Mouse (Mus musculus) Patski (cell line): ENCODE measurements around the gene AC124502.3. TPM values are rescaled to one million over a fixed set of nuclear protein-coding genes. Genes with fewer than 3 reads are reported as not detected.

Experiments used
- ATAC-seq: fragments of 100-300 bp; one replicate; pipeline ENCODE4 v1.8.0; 2021
- CTCF ChIA-PET: fragments of 350-600 bp; sonication (Branson Sonifier 250); formaldehyde crosslinking; loops from one replicate; lab custom pipeline; 2022; ENCODE audit warnings: inconsistent platforms; lab: Charles Lee
- POLR2A ChIA-PET: fragments of 350-600 bp; sonication (Branson Sonifier 250); formaldehyde crosslinking; loops from one replicate; lab custom pipeline; 2022; ENCODE audit warnings: antibody characterized with exemption, inconsistent platforms; lab: Charles Lee
- DNase-seq: peaks from one replicate; pipeline ENCODE4 v3.0.0-alpha.2; 2011; ENCODE audit warnings: low read depth, low spot score
- H3K27me3 ChIP-seq: fragments of 371-371 bp; one replicate; pipeline ENCODE4 v1.5.1; 2021
- CTCF ChIP-seq: fragments of 100-300 bp; IDR thresholded peaks from one replicate; pipeline ENCODE4 v1.5.1; 2021
- in situ Hi-C: fragments of 300-500 bp; cut with MboI; formaldehyde crosslinking; loops from 3 replicates; pipeline ENCODE4 v1.11.1; 2018; ENCODE audit warnings: low pct_unique_long_range_greater_than_20kb, mixed read lengths
- polyA plus RNA-seq: library from polyadenylated mRNA; unstranded; gene quantifications from one replicate; pipeline ENCODE4 v1.2.3, GENCODE M21; 2021

AC124502.3 gene
- polyA plus RNA-seq, 1 experiment from 2014 or later, result 1.7 TPM

DNA sequence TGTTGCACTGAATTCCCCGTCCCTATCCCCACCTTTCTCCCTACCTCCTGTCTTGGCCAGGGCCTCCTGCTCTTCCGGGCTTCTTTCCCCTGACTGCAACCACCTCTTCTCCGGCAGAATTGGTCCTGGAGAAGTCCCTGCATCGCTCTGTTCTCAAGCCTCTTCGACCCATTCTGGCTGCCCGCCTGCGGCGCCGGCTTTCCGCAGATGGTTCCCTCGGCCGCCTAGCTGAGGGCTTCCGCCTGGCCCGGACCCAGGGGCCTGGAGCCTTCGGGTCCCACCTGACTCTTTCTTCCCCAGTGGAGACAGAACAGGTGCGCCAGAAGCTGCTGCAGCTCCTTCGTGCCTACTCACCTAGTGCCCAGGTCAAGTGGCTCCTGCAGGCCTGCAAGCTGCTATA lies 14.2 kb downstream of the AC124502.3 start:
- H3K27me3 ChIP-seq, result no peaks in the 10 kb centered on the region
- CTCF ChIA-PET, result interaction anchor here (1.6 to 5.0 kb wide), 6 partner anchors 13 to 40 kb away, joined by 7 to 32 read pairs (median 22); partner anchors contain the start of genes AC124502.3, B4gat1, Brms1 and Yif1a
- in situ Hi-C loops, result no loop called here
- POLR2A ChIA-PET, result interaction anchor here (0.6 to 2.3 kb wide), 2 partner anchors 14 to 33 kb away, joined by 3 to 14 read pairs; partner anchors contain the start of genes AC124502.3 and B4gat1
- ATAC-seq (no peak), DNase-seq (no peak)
- no peak for TF ChIP-seq CTCF

GRCm38 (mm10) chr19:5053909-5054308 lies 15.2 kb downstream of the AC124502.3 start:
- ChIA-PET CTCF (interaction anchor here (0.7 to 5.0 kb wide), 10 partner anchors 8 to 97 kb away, joined by 3 to 32 read pairs (median 6); partner anchors contain the start of genes AC124502.3, B4gat1, Brms1 and Cd248), POLR2A (interaction anchor here (1.2 to 1.8 kb wide), 2 partner anchors 20 kb away, joined by 3 to 5 read pairs; no protein-coding TSS in a partner anchor)
- in situ Hi-C loops, result no loop called here
- TF ChIP-seq CTCF, result no peak
- DNase-seq (no peak), ATAC-seq (no peak)
- no peaks in the 10 kb centered on the region for H3K27me3 ChIP-seq

DNA sequence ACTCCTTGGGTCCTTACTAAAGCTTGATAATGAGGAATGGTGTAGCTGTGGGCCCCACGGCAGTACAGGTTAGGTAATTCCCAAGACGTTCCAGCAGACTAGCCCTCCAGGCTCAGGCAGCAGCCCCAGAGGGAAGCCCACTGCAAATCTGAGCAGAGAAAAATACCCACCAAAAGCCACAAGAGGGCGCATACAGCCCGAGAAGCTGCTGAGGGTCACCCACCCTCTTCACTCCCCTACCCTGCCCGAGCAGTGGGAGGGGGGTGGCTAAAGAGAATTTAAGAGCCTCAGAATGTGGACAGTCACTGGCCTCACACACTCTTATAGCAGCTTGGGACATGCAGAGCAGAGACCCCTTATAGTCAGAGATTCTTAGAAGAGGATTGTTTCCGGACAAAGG lies 17.6 kb downstream of the AC124502.3 start:
- ATAC-seq (no peak), DNase-seq (no peak)
- TF ChIP-seq CTCF, result no peak
- POLR2A ChIA-PET, result no interaction called here
- in situ Hi-C loops, result no loop called here
- CTCF ChIA-PET, result interaction anchor here (1.1 to 3.9 kb wide), 5 partner anchors 10 to 23 kb away, joined by 3 to 32 read pairs (median 5); partner anchors contain the start of gene Cd248
- no peaks in the 10 kb centered on the region for H3K27me3 ChIP-seq

DNA sequence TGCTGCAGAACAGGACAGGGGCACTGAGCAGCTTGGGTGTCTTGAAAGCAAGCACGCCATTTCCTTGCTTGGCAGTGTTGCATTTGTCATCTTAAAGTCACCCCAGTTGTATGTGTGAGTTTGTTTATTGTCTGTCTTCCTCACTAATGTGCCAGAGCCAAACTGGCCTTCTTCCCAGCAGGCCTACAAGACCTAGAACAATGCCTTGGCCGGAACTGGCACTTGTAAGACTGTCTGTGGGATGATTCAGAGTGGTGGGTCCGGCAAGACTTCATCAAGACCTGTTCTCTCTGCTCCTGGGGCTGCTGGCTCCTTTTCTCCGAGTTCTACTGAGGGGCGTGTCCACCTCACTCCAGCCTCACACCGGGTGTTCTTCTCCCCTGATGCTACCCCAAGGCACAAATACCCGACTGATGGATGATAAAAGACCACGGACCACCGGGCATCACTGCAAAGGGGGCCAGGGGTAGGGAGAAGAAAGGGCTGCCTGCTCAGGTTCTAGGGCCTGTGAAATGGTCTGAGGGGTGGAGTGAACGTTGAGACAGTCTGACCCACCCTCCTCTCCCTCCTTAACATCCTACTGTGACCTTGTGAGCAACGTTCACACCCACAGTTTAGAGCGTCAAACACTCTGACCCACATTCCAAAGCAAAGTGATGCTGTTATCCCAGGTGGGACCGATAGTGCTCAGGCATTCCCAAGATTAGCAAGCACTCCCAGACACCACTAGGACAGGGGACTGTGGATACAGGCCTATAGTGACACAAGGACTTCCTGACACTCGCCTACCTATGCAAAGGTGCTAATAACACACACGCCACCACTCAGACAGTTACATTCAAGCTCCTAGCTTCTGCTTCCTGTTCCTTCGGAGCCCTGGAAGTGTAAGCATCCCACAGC lies 19.4 kb downstream of the AC124502.3 start:
- CTCF ChIA-PET, result interaction anchor here (0.8 to 1.7 kb wide), 2 partner anchors 19 to 30 kb away, joined by 3 to 4 read pairs; partner anchors contain the start of genes AC124502.3, B4gat1 and Yif1a
- DNase-seq, result no peak
- H3K27me3 ChIP-seq, result no peaks in the 10 kb centered on the region
- in situ Hi-C loops, result no loop called here
- POLR2A ChIA-PET, result no interaction called here
- ATAC-seq, result no peak
- TF ChIP-seq CTCF, result no peak

DNA sequence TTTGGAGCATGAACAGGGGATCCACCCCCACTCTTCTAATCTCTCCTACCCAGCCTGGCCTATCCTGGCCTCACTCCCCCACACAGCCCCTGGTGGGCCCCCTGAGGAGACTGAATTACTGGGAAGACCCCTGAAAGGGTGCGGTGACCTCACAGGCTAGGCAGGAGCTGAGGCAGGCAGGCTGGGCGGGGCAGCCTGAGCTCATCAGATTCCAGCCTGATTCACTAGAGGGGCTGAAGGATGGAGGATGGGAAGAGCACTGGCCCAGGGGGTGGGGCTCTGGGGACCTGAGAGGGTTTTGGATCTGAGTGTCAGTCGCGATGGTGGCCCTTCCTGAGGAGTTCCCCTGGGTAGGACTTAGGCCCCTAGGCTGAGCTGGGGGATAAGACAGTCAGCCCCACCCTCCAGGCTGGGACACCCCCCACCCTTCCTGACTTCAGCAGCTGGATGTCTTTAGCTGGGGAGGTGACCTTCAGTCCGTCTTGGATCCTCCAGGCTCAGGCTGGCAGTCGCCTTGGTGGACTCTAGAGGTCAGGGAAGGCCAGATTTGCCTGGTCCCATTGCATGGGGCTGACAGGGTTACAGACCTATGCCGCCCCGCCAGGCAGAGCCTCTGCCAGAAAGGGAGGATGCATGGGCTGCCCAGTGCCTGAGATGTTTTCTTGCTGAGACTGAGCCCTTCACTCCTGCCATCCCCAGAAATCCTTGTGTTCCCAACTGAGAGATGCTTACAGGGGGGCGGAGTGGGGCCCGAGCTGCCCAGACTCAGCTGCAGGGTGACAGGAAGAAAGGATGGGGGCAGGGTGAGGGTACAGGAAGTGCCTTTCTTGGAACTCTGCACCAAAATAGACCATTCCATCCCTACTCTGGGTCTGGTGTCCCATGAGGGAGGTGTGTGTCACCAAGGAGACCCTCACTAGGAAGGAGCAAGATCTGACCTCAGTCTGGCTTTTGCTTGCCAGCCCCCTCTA lies 20.4 kb downstream of the AC124502.3 start:
- no peak for DNase-seq
- no peak for ATAC-seq
- ChIA-PET POLR2A (interaction anchor here (0.6 kb wide), 1 partner anchor 11 kb away, joined by 3 read pairs; no protein-coding TSS in a partner anchor), CTCF (interaction anchor here (0.8 to 1.7 kb wide), 2 partner anchors 20 to 29 kb away, joined by 3 to 4 read pairs; partner anchors contain the start of genes AC124502.3, B4gat1 and Yif1a)
- no peaks in the 10 kb centered on the region for H3K27me3 ChIP-seq
- no peak for TF ChIP-seq CTCF
- in situ Hi-C loops, result no loop called here

DNA sequence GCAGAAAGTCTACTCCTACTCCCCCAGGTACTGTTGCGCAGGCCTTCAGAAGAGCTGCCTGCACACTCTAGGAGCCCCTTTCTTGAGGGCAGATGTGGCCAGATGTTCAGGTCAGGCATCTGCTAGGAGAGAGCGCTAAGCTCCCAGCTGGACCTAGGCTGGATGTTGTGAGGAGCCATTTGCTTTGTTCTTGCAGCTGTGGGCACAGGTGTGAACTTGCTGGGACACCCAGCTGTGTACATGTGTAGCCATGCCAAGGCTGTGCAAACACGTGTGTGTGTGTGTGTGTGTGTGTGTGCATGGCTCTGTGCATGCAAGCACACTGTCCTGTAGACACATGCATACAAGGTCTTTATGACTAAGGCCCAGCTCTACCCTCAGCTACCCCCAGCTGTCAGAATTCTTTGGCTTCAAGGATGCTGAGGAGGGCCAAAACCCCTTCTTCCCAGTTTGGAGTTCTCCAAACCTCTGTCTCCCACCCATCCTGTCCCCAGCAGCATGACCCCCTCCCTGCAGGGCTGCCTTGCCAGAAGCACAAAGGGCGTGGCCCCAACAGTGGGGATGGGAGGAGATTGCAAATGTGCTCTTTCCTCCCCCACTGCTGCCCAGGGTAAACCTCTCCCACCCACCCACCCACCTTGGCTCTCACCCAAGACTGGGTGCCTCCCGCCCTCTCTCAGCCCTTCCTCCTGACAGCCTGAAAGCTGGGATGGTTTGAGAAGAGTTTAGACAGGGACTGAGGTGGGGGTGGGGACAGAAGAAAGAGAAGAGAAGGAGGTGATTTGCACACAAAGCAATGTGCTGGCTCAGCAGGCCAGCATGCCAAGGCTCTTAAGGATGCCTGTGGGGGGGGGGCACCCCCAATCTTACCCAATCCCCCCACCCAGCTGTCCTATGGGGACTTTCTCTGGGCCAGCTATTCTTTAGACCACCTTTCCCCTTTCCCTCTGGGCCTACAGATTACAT lies 22.0 kb downstream of the AC124502.3 start:
- ChIA-PET CTCF (interaction anchor here (1.0 kb wide), 1 partner anchor 9 kb away, joined by 4 read pairs; no protein-coding TSS in a partner anchor), POLR2A (interaction anchor here (0.5 to 1.3 kb wide), 5 partner anchors 9 to 231 kb away, joined by 3 to 4 read pairs (median 3); no protein-coding TSS in a partner anchor)
- ATAC-seq (no peak), DNase-seq (no peak)
- in situ Hi-C loops, result no loop called here
- no peak for TF ChIP-seq CTCF
- no peaks in the 10 kb centered on the region for H3K27me3 ChIP-seq

DNA sequence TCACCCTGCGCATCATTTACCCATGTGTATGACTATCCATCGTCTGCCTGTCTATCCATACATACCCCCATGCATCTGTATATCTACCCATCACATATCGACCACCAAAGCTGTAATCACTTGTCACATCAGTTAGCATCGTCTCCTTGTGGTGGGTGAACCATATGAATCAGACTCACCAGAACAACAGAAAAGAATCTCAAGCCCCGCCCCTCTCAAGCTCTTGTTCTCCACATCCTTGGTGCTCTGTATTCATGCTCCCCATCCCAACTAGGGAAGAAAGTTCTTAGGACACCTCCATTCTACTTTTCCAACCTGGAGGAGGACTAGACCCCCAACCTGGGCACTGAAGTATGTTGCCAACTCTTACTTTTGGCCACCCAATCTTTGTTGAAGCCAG lies 23.4 kb downstream of the AC124502.3 start:
- ChIA-PET CTCF (no interaction called here), POLR2A (no interaction called here)
- no peak for TF ChIP-seq CTCF
- ATAC-seq (no peak), DNase-seq (no peak)
- H3K27me3 ChIP-seq, result no peaks in the 10 kb centered on the region
- in situ Hi-C loops, result no loop called here

DNA sequence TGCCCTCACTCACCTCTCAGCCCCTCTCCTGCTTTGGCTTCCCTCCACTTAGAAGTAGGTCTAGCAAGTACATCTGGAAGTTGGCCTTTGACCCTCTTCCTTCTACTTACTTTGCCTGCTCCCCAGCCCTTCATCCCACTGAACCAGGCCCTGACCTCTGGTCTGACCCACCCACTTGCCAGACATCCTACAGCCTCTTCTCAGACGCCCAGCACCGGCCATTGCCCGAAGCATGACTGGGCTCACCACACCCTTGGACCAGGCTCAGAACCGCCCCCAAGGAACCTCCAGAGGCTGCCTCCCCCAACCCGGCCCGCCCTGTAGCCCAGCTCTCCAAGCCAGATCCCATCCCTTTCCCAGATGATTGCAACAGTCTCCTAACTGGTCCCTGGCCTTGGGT lies 23.8 kb downstream of the AC124502.3 start:
- in situ Hi-C loops, result no loop called here

GRCm38 (mm10) chr19:5065104-5065503 lies 26.4 kb downstream of the AC124502.3 start:
- no peaks in the 10 kb centered on the region for H3K27me3 ChIP-seq
- in situ Hi-C loops, result no loop called here
- DNase-seq (no peak), ATAC-seq (peak; percentile 8)
- TF ChIP-seq CTCF, result no peak
- CTCF ChIA-PET, result interaction anchor here (0.8 to 1.5 kb wide), 2 partner anchors 11 to 14 kb away, joined by 5 read pairs; no protein-coding TSS in a partner anchor
- POLR2A ChIA-PET, result interaction anchor here (0.6 kb wide), 1 partner anchor 40 kb away, joined by 4 read pairs; no protein-coding TSS in a partner anchor

More for the DNA sequence above, 23.8 kb downstream of the AC124502.3 start:
- H3K27me3 ChIP-seq, result no peaks in the 10 kb centered on the region
- ATAC-seq (no peak), DNase-seq (no peak)
- POLR2A ChIA-PET, result no interaction called here
- CTCF ChIA-PET, result no interaction called here
- TF ChIP-seq CTCF, result no peak
